Mouse (Mus musculus) thymus, adult 2 months (tissue): ENCODE results near the gene Lypd6b.

Source experiments
- CTCF ChIP-seq: fragments of 200-500 bp; IDR thresholded peaks from 2 replicates; pipeline ENCODE4 v1.5.1; 2012; ENCODE audit warnings: mild to moderate bottlenecking, control low read depth, low read length, moderate library complexity, borderline replicate concordance; ENCODE audit not compliant: control insufficient read depth, poor library complexity, insufficient read depth; ENCODE audit errors: extremely low read depth
- POLR2A ChIP-seq: fragments of 200-500 bp; IDR thresholded peaks from 2 replicates; pipeline ENCODE4 v1.6.1; 2012; ENCODE audit warnings: mild to moderate bottlenecking, low read length, control low read depth, moderate library complexity; ENCODE audit not compliant: control insufficient read depth, poor library complexity, insufficient read depth; ENCODE audit errors: extremely low read depth

- TF ChIP-seq POLR2A (no peak), CTCF (no peak)
These were observed 58.6 kb downstream of the Lypd6b start for GRCm38 (mm10) chr2:49846097-49846496.
